Comparison of ENCODE assay signal across 23 mouse cellular contexts in the genomic region with DNA sequence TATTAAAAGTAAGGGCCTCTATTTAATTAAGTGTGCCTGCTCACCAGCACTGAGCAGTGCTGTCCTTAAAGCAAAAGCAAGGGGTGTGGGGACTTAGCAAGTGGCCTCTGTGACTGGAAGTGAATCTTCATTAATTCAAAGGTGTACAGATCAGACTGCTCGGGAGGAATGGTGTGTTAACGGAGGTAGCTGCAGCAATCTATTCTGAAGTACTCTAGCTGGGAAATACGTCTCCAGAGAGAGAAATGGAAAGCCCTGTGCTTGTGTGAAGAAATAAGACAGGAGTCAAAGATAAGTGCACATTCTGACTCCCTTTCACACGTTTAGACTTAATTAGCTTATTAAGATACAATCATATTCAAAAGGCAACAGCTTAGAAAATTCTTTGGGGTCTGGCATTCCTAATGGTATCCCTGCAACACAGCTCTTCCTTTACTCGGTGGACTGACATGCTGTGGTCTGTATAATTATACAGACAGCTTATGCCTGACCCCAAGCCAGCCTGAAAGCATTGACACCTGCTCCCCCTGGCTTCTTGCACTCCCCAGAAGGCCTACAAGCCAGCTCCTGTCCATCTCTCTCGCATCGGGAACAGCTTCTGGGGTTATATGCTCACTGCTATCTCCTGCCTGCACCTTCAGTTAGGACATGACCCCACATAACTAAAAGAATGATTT.
DNase-seq lines count a peak whose midpoint lies in the region; ATAC-seq lines count a peak whose summit lies in the region.
"Had no signal": no experiment of that assay in that cellular context is flagged by ENCODE, and none has a peak within 500 bp of the region (broad histone marks: within the 10 kb centered on the region; RNA-seq: fewer than 3 reads in every experiment).

No protein-coding gene starts in this region.

- no peaks in the 10 kb centered on the region for H3K9me3 ChIP-seq in forebrain, embryonic 15.5 days
- H3K9me3 ChIP-seq in hindbrain, embryonic 15.5 days: no peaks in the 10 kb centered on the region
- no peaks in the 10 kb centered on the region for H3K9me3 ChIP-seq in midbrain, embryonic 16.5 days (replicated peaks; ENCODE audit: control insufficient read depth, low read length, poor library complexity, severe bottlenecking)
- H3K9me3 ChIP-seq: heart, embryonic 13.5 days; intestine, embryonic 15.5 days; kidney, embryonic 15.5 days; limb, embryonic 13.5 days; liver, embryonic 15.5 days had no signal

- 0 out of 2 replicates have a peak, but pooled peaks cover 8% of the 10 kb centered on the region for H3K4me1 ChIP-seq in forebrain, embryonic 15.5 days
- peaks cover 14% of the 10 kb centered on the region for H3K4me1 ChIP-seq in hindbrain, embryonic 15.5 days (replicated peaks)
- H3K4me1 ChIP-seq in midbrain, embryonic 16.5 days (ENCODE audit: control insufficient read depth, insufficient read depth, low read length): peaks cover 2% of the 10 kb centered on the region; the same call in 1 of the 2 replicates
- H3K4me1 ChIP-seq: heart, embryonic 13.5 days; intestine, embryonic 15.5 days; kidney, embryonic 15.5 days; limb, embryonic 13.5 days; liver, embryonic 15.5 days; megakaryocyte, embryonic 14.5 days had no signal

- peak; percentile 35; the same call in 1 of the 2 replicates for ATAC-seq in forebrain, embryonic 15.5 days (replicated peaks)
- peak; percentile 74 for ATAC-seq in hindbrain, embryonic 15.5 days (ENCODE audit: low FRiP score, low read depth)
- ATAC-seq in midbrain, embryonic 16.5 days: peak; percentile 68; the same call in 1 of the 2 replicates
- no peak for ATAC-seq in megakaryocyte progenitor cell, adult 5-6 weeks (replicated peaks; ENCODE audit: poor library complexity)
- ATAC-seq in erythroid progenitor cell, adult 5-6 weeks (replicated peaks; ENCODE audit: low FRiP score, poor library complexity, severe bottlenecking): no peak
- ATAC-seq: intestine, embryonic 15.5 days; lung, postnatal 0 days had no signal

- H3K36me3 ChIP-seq in forebrain, embryonic 15.5 days: no peaks in the 10 kb centered on the region
- H3K36me3 ChIP-seq in hindbrain, embryonic 15.5 days: no peaks in the 10 kb centered on the region
- H3K36me3 ChIP-seq in midbrain, embryonic 16.5 days (ENCODE audit: control insufficient read depth, insufficient read depth, low read length): no peaks in the 10 kb centered on the region
- H3K36me3 ChIP-seq: heart, embryonic 13.5 days; intestine, embryonic 15.5 days; kidney, embryonic 15.5 days; limb, embryonic 13.5 days; liver, embryonic 15.5 days had no signal

- H3K9ac ChIP-seq in forebrain, embryonic 15.5 days (replicated peaks): no peak overlapping the region
- H3K9ac ChIP-seq in hindbrain, embryonic 15.5 days: 0 out of 2 replicates have a peak overlapping the region, but pooled peaks have one; percentile 3
- H3K9ac ChIP-seq in midbrain, embryonic 16.5 days (ENCODE audit: low read depth, low read length): no peak overlapping the region
- H3K9ac ChIP-seq: heart, embryonic 13.5 days; intestine, embryonic 15.5 days; kidney, embryonic 15.5 days; limb, embryonic 13.5 days; liver, embryonic 15.5 days had no signal

- 32% methylated on average over 7 of the region's 7 CpGs for WGBS in forebrain, embryonic 15.5 days
- 28% methylated on average over 7 of the region's 7 CpGs for WGBS in hindbrain, embryonic 15.5 days
- 14% methylated on average over 7 of the region's 7 CpGs for WGBS in midbrain, embryonic 16.5 days

- H3K4me2 ChIP-seq in forebrain, embryonic 15.5 days (replicated peaks): no peak overlapping the region
- no peak overlapping the region for H3K4me2 ChIP-seq in hindbrain, embryonic 15.5 days
- H3K4me2 ChIP-seq in midbrain, embryonic 16.5 days (ENCODE audit: low read length): no peak overlapping the region
- H3K4me2 ChIP-seq: heart, embryonic 13.5 days; intestine, embryonic 15.5 days; kidney, embryonic 15.5 days; limb, embryonic 13.5 days; liver, embryonic 15.5 days had no signal

- no peak overlapping the region for H3K4me3 ChIP-seq in forebrain, embryonic 15.5 days
- H3K4me3 ChIP-seq in hindbrain, embryonic 15.5 days: no peak overlapping the region
- no peak overlapping the region for H3K4me3 ChIP-seq in midbrain, embryonic 16.5 days (ENCODE audit: low read depth, low read length)
- H3K4me3 ChIP-seq: heart, embryonic 13.5 days; intestine, embryonic 15.5 days; kidney, embryonic 15.5 days; limb, embryonic 13.5 days; liver, embryonic 15.5 days; megakaryocyte, embryonic 14.5 days; myocyte had no signal

- H3K27me3 ChIP-seq in forebrain, embryonic 15.5 days: no peaks in the 10 kb centered on the region
- H3K27me3 ChIP-seq in hindbrain, embryonic 15.5 days: no peaks in the 10 kb centered on the region
- H3K27me3 ChIP-seq in midbrain, embryonic 16.5 days (ENCODE audit: control insufficient read depth, insufficient read depth, low read depth, low read length): no peaks in the 10 kb centered on the region
- H3K27me3 ChIP-seq: CH12.LX; heart, embryonic 13.5 days; intestine, embryonic 15.5 days; kidney, embryonic 15.5 days; limb, embryonic 13.5 days; liver, embryonic 15.5 days; megakaryocyte, embryonic 14.5 days had no signal

- H3K27ac ChIP-seq in forebrain, embryonic 15.5 days (replicated peaks): no peak overlapping the region
- 0 out of 2 replicates have a peak overlapping the region, but pooled peaks have one; percentile 3 for H3K27ac ChIP-seq in hindbrain, embryonic 15.5 days (replicated peaks)
- no peak overlapping the region; the same call in 1 of the 2 replicates for H3K27ac ChIP-seq in midbrain, embryonic 16.5 days (ENCODE audit: low read length)
- H3K27ac ChIP-seq: heart, embryonic 13.5 days; intestine, embryonic 15.5 days; kidney, embryonic 15.5 days; limb, embryonic 13.5 days; liver, embryonic 15.5 days; stomach, postnatal 0 days had no signal

- peak; percentile 50 for DNase-seq in heart, adult 11 months
- DNase-seq in heart, postnatal 4 days: no peak
- no peak for DNase-seq in layer of hippocampus, postnatal 10 days (ENCODE audit: low spot score in 2 of 2)
- DNase-seq: adrenal gland, postnatal 14 days; cerebellum, adult 18-20 months; cerebellum, postnatal 36 days; gastrocnemius, postnatal 10 days; heart, adult 18-20 months had no signal

Comparison
In these comparisons a context has a peak if more than half of its experiments do, and no peak if none do; other contexts are left out.
1. ATAC-seq: peak in forebrain, embryonic 15.5 days (single experiment), hindbrain, embryonic 15.5 days (single experiment) and midbrain, embryonic 16.5 days (single experiment); none in megakaryocyte progenitor cell, adult 5-6 weeks (single experiment) and erythroid progenitor cell, adult 5-6 weeks (single experiment).